Mouse (Mus musculus) hindbrain, embryonic 12.5 days (tissue): Measurements from ENCODE around the gene Amigo2. TPM values are rescaled to one million over a fixed set of nuclear protein-coding genes. Genes with fewer than 3 reads are reported as not detected.
A peak's percentile ranks its signal among the peaks of the same experiment; 100 is the strongest.

Experiments
- ATAC-seq: fragments of 200-750 bp; cut with Nextera tagmentation; 2 replicates; pipeline ENCODE4 v1.8.0; 2017; ENCODE audit warnings: moderate TSS enrichment; ENCODE audit not compliant: low FRiP score
- H3K27ac ChIP-seq: fragments of 300-500 bp; sonication (generic); 2 replicates; pipeline ENCODE4 v1.5.1; 2016; ENCODE audit warnings: mild to moderate bottlenecking
- H3K27me3 ChIP-seq: fragments of 300-500 bp; sonication (generic); 2 replicates; pipeline ENCODE4 v1.6.1; 2016; ENCODE audit warnings: mild to moderate bottlenecking
- H3K36me3 ChIP-seq: fragments of 300-500 bp; sonication (generic); 2 replicates; pipeline ENCODE4 v1.6.1; 2016; ENCODE audit warnings: mild to moderate bottlenecking
- H3K4me1 ChIP-seq: fragments of 300-500 bp; sonication (generic); 2 replicates; pipeline ENCODE4 v1.6.1; 2016
- H3K4me2 ChIP-seq: fragments of 300-500 bp; sonication (generic); replicated peaks from 2 replicates; pipeline ENCODE4 v1.6.1; 2016; ENCODE audit warnings: mild to moderate bottlenecking
- H3K4me3 ChIP-seq: fragments of 300-500 bp; sonication (generic); 2 replicates; pipeline ENCODE4 v1.5.1; 2016; ENCODE audit warnings: mild to moderate bottlenecking
- H3K9ac ChIP-seq: fragments of 300-500 bp; sonication (generic); 2 replicates; pipeline ENCODE4 v1.6.1; 2016; ENCODE audit warnings: mild to moderate bottlenecking, moderate library complexity
- H3K9me3 ChIP-seq: fragments of 300-500 bp; sonication (generic); replicated peaks from 2 replicates; pipeline ENCODE4 v1.6.1; 2016; ENCODE audit warnings: mild to moderate bottlenecking
- WGBS: fragments of 180-500 bp; shearing (Covaris S2); methylation state at CpG from one replicate; pipeline ENCODE4 v1.1.7; 2016; 5-methylcytosine and 5-hydroxymethylcytosine counted together
- polyA plus RNA-seq: library from polyadenylated mRNA; unstranded; fragments of >200 nt; fragmentation: Nextera tagmentation; extraction: Ambion mirVana; gene quantifications from 2 replicates; pipeline ENCODE4 v1.2.1, GENCODE M21; 2016

Amigo2 gene
- polyA plus RNA-seq, 1 experiment from 2014 or later, result 8.0 TPM

DNA sequence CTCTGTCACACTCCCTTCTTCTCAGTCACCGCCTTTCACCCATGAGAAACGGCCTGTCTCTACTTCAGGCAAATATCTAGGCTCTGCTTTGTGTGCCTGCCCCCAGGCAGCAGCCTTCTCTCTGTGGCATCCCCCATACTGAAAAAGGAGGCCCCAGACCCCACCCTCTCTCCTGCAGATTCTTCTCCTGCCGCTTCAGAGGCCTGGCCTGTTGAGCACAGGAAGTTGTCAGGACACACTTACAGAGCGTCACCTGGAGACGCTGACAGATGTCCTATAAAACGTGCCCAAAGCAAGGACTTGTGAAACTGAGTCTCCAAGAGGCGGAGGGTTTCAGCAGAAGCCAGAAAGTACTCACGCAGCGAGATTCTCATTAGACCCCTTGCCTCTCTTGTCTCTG, 33.7 kb upstream of the Amigo2 start:
- H3K27ac ChIP-seq, result no peak overlapping the region
- no peak overlapping the region for H3K9ac ChIP-seq
- peaks cover 10% of the 10 kb centered on the region for H3K4me1 ChIP-seq
- H3K27me3 ChIP-seq, result no peaks in the 10 kb centered on the region
- ATAC-seq, result no peak
- no peak overlapping the region for H3K4me3 ChIP-seq
- H3K36me3 ChIP-seq, result no peaks in the 10 kb centered on the region
- 68% methylated on average over 9 of the region's 9 CpGs for WGBS
- H3K4me2 ChIP-seq, result no peak overlapping the region
- no peaks in the 10 kb centered on the region for H3K9me3 ChIP-seq

DNA sequence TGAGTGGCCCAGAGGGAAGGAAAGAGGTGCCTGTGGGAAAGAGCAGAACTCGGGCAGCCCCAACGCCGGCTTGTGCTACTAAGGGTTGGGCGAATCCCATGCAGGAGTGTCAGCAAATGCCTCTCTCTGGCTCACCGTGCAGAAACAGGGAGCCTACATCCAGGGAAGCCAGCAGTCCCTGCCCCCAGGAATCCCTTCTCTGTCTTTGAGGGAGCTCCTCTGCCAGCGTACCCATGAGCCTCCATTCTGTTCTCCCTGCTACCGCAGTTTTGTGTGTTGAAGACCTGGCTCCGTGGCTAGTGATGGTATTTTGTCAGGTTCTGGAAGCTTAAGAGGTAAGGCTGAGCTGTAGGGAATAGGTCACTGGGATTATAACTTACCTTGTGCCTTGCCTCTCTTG, 33.0 kb upstream of the Amigo2 start:
- no peaks in the 10 kb centered on the region for H3K9me3 ChIP-seq
- 89% methylated on average over 8 of the region's 8 CpGs for WGBS
- no peak for ATAC-seq

DNA sequence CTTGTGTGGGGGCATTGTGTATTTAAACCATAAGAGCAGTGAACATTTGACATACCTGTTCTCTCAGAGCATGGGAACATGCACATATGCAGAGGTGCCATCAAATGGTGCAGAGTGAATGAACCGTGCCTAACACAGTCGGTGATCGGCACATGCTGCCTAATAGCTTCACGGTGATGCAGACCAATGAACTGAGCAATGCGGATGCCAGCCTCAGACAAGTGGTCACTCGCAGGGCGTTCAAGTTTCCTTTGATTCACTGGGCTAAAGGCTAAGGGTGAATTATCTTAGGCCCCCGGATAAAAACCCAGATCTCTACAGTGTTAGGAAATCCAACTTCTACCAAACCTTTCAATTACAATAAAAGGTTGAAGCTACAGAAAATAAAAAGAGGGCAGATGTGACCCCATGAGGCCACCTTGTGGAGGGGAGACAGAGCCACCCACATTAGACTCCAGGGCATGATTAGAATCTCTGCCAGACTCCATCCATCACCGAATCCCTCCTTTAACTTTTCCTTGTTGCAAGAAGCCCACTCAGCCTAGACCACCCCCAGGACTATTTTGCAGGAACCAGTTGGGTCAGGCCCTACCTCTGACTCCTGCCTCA, 31.4 kb upstream of the Amigo2 start:
- no peak for ATAC-seq
- Histone ChIP-seq H3K9ac (no peak overlapping the region), H3K4me2 (no peak overlapping the region), H3K27ac (no peak overlapping the region), H3K4me3 (no peak overlapping the region), H3K4me1 (peaks cover 10% of the 10 kb centered on the region), H3K9me3 (no peaks in the 10 kb centered on the region), H3K36me3 (no peaks in the 10 kb centered on the region), H3K27me3 (no peaks in the 10 kb centered on the region)
- WGBS, result 89% methylated on average over 9 of the region's 9 CpGs

More for the DNA sequence above, 33.0 kb upstream of the Amigo2 start:
- H3K4me3 ChIP-seq, result no peak overlapping the region
- H3K27ac ChIP-seq, result no peak overlapping the region
- no peak overlapping the region for H3K9ac ChIP-seq
- no peak overlapping the region for H3K4me2 ChIP-seq
- peaks cover 10% of the 10 kb centered on the region for H3K4me1 ChIP-seq
- no peaks in the 10 kb centered on the region for H3K36me3 ChIP-seq
- no peaks in the 10 kb centered on the region for H3K27me3 ChIP-seq

DNA sequence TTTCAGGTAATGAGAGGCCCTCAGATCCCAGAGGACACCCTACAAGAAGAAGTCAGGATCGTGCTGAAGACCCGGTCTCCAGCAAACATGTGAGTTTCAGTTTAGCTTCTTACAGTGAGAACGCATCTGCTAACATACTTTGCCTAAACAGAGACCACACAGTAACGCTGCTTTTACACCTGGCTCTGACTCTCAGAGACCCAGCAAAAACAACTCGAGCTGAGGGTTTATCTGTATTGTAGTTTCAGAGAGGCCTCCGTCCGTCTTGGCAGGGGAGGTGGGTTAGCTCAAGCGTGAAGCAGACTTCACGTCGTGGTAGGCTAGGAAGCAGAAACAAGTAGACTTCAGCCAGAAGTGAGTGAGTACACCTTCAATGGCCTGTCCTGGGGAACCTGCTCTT, 30.2 kb upstream of the Amigo2 start:
- Histone ChIP-seq H3K36me3 (no peaks in the 10 kb centered on the region), H3K4me1 (peaks cover 10% of the 10 kb centered on the region), H3K4me3 (no peak overlapping the region), H3K27ac (no peak overlapping the region), H3K27me3 (no peaks in the 10 kb centered on the region), H3K4me2 (no peak overlapping the region), H3K9ac (no peak overlapping the region), H3K9me3 (no peaks in the 10 kb centered on the region)
- no peak for ATAC-seq
- WGBS, result 67% methylated on average over 10 of the region's 10 CpGs

DNA sequence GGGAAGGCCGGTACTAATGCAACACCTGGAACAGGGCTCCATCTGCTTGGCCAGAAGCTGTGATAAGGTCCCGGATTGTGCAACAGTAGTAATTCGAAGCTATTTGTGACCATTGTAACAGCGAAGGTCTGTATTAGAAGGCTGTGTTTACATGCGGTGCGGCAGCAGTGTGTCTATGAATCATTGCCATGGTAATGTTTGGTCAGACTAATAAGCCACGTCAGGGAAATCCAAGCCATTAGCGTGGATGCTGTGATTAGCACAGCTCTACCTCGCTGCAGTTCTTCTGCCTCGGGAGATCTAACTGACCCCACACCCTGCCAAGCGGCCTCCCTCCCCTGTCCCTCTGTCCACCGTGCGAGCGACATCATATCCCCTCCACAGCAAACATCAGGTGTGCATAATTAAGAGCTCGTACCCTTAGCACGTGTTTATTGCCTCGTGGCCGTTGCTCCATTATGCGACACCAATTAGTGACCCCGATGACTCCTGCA, 29.6 kb upstream of the Amigo2 start:
- 59% methylated on average over 20 of the region's 20 CpGs for WGBS
- 0 out of 2 replicates have a peak overlapping the region, but pooled peaks have one; percentile 7 for H3K27ac ChIP-seq
- H3K4me1 ChIP-seq, result peaks cover 10% of the 10 kb centered on the region
- no peaks in the 10 kb centered on the region for H3K36me3 ChIP-seq
- no peak overlapping the region for H3K9ac ChIP-seq
- H3K4me2 ChIP-seq, result no peak overlapping the region
- H3K4me3 ChIP-seq, result no peak overlapping the region
- no peaks in the 10 kb centered on the region for H3K27me3 ChIP-seq
- no peaks in the 10 kb centered on the region for H3K9me3 ChIP-seq
- peak; percentile 50; the same call in 1 of the 2 replicates for ATAC-seq

DNA sequence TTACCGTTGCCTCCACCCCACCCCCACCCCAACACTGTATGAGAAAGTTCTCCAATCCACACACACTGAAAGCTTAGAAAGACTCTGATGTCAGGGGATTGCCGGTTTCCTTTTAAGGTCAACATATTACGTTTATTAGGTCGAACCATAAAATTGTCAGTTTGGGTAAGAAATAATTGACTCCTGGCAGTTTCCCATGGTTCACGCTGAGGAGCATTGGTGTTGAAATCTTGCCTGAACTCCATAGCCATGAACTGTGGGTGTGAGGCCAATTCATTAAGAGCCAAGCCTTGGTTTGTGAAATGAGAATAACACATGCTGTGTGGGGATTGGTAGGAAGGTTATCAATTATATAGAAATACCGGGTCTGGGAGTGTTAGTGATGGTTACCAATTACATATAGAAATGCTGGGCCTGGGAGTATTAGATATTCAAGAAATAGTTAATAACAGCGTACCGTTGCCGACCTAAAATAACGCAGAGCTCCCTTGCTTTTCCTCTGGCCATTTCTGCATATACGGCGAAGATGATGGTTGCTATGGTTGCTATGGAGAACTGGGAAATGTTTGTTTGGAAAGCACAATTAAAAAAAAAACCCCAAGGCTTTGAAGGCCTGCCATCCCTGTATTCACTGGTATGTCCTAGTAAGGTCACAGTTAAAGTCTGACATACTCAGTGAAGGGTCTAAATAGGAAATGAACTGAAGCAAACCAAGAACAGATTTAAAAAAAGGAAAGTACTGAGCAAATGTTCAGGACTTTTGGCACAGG, 28.7 kb upstream of the Amigo2 start:
- Histone ChIP-seq H3K9me3 (no peaks in the 10 kb centered on the region), H3K4me3 (no peak overlapping the region), H3K9ac (no peak overlapping the region), H3K27me3 (no peaks in the 10 kb centered on the region), H3K27ac (no peak overlapping the region), H3K36me3 (no peaks in the 10 kb centered on the region), H3K4me2 (no peak overlapping the region), H3K4me1 (peaks cover 10% of the 10 kb centered on the region)
- ATAC-seq, result no peak
- 84% methylated on average over 12 of the region's 12 CpGs for WGBS

DNA sequence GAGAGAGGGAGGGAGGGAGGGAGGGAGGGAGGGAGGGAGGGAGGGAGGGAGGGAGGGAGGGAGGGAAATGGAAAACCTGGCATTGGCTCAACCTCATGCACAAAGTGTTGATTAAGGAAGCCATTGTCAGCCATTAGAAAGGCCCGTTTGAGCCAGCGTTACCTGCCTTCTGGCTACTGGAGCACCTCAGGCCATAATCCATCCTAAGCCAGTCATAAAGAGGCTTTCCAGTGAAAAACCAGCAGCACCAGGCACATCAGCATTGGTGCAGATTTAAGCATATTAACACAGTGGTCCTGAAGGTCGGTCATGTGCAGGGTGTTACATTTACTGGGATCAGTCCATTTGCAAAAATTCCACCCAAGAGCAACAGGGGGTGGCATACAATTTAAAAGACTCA, 25.7 kb upstream of the Amigo2 start:
- no peaks in the 10 kb centered on the region for H3K9me3 ChIP-seq
- no peak overlapping the region for H3K4me3 ChIP-seq
- WGBS, result 90% methylated on average over 3 of the region's 3 CpGs
- no peak for ATAC-seq
- H3K27ac ChIP-seq, result no peak overlapping the region
- H3K36me3 ChIP-seq, result no peaks in the 10 kb centered on the region
- H3K4me1 ChIP-seq, result peaks cover 10% of the 10 kb centered on the region
- no peaks in the 10 kb centered on the region for H3K27me3 ChIP-seq
- no peak overlapping the region for H3K9ac ChIP-seq
- no peak overlapping the region for H3K4me2 ChIP-seq

DNA sequence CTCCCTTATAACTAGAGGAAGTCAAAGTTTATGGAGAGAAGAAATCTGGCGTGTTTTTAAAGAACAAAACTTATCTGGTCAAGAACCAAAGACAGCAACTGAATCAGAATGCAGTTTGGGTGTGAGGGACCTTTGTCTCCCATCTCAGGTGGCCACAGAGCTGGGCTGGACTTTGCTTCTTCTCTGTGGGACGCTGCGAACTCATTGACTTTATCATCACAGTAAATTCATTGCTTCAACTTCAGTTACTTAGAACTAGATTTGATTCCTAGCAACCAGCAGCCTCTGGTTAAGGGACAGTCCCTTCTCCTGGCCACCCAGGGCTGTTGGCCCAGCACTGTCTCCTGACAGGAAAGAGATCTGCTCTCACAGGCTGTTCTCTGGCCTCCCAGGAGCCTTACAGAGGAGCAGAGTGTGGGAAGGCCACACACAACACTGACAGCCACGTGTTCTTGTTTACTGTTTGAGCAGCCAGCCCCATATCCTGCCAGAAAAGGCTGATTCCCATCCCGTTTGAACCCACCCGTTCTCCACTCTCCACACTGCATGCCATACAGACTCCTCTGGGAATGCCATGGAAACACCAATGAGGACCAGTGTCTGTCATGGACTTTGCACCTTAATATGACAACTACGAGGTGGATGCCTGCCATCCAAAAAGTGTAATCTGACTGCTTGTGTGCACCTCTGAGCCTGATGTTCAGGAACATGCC, 25.1 kb upstream of the Amigo2 start:
- Histone ChIP-seq H3K27ac (no peak overlapping the region), H3K36me3 (no peaks in the 10 kb centered on the region), H3K4me3 (no peak overlapping the region), H3K9me3 (no peaks in the 10 kb centered on the region), H3K4me2 (no peak overlapping the region), H3K9ac (no peak overlapping the region), H3K27me3 (no peaks in the 10 kb centered on the region), H3K4me1 (peaks cover 8% of the 10 kb centered on the region)
- ATAC-seq, result no peak
- WGBS, result 54% methylated on average over 7 of the region's 7 CpGs

DNA sequence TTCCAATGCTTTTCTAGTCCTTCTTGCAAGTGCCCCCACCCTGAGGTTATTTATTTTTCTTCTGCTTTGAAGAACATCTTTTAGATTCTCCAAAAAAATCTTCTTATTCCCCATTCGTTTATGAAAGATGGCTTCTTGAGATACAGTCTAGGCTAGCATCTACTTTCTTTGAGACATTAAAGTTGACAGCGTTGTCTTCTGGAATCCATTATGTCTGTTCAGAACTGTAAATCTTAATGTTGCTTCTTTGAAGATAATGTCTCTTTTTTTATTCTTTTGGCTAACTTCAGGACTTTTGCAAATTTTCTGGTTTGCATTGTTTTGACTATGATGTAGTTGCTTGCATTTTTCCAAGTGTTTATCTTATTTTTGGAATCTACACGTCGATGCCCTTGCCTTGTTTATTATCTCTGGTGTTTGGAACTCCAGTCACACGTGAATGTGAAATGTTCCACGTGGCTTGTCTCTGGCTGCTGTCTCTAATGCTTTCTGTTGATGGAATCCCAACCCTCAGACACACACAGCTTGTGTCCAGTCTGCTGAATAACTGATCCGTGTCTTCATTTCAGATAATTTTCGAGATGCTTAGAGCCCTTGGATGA, 20.1 kb upstream of the Amigo2 start:
- Histone ChIP-seq H3K27ac (no peak overlapping the region), H3K4me1 (no peaks in the 10 kb centered on the region), H3K36me3 (no peaks in the 10 kb centered on the region), H3K4me2 (no peak overlapping the region), H3K4me3 (no peak overlapping the region), H3K9me3 (no peaks in the 10 kb centered on the region), H3K27me3 (no peaks in the 10 kb centered on the region), H3K9ac (no peak overlapping the region)
- ATAC-seq, result no peak
- 75% methylated on average over 8 of the region's 8 CpGs for WGBS

DNA sequence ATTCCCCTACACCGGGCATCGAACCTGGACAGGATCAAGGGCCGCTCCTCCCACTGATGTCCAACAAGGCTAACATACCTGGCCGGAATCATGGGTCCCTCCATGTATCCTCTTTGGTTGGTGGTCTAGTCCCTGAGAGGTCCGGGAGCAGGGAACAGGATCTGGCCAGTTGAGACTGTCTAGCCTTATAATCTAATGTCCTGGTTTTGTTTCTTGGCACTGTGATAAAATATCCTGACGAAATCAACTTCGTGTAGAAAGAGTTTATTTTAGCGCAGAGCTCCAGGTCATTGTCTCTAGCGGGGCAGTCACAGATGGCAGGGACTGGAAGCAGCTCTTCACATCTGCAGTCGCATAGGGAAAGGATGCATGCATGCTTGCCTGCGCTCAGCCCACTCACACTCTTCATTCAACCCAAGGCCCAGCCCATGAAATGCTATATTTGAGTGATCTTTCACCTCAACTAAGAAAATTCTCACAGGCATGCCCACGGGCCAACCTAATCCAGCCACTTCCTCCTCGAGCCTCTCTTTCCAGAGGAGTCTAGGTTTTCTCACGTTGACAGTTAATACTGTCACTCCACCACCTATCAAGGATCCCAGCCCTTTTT, 19.3 kb upstream of the Amigo2 start:
- no peaks in the 10 kb centered on the region for H3K27me3 ChIP-seq
- H3K36me3 ChIP-seq, result no peaks in the 10 kb centered on the region
- H3K4me1 ChIP-seq, result no peaks in the 10 kb centered on the region
- H3K9me3 ChIP-seq, result no peaks in the 10 kb centered on the region
- H3K4me3 ChIP-seq, result no peak overlapping the region
- no peak overlapping the region for H3K9ac ChIP-seq
- H3K4me2 ChIP-seq, result no peak overlapping the region
- ATAC-seq, result no peak
- H3K27ac ChIP-seq, result no peak overlapping the region
- 85% methylated on average over 14 of the region's 14 CpGs for WGBS

DNA sequence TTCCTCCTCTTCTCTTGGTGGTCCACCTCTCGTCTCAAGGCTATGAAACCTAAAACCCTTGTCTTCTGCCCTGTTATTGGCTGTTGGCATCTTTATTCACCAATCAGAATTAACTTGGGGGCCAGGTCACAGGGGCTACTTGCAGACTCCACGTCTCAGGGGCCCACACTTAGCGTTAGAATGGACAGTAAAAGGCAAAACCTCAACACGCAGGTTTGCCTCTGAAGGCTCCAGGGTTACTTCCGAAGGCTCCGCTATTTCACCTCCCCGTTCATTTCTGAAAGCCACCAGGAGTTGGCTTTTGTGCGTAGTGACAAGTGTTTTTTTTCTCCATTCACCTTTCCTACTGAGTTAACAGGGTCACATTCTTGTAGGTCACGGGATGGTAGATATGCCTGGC, 15.2 kb upstream of the Amigo2 start:
- no peak for ATAC-seq

More for the DNA sequence above, 15.2 kb upstream of the Amigo2 start:
- Histone ChIP-seq H3K4me1 (no peaks in the 10 kb centered on the region), H3K9ac (no peak overlapping the region), H3K4me2 (no peak overlapping the region), H3K27me3 (no peaks in the 10 kb centered on the region), H3K27ac (no peak overlapping the region), H3K36me3 (no peaks in the 10 kb centered on the region), H3K4me3 (no peak overlapping the region), H3K9me3 (no peaks in the 10 kb centered on the region)
- 64% methylated on average over 9 of the region's 9 CpGs for WGBS
